Mouse (Mus musculus): ENCODE data around the gene Smim24. TPM values are rescaled to one million over a fixed set of nuclear protein-coding genes. Genes with fewer than 3 reads are reported as not detected.

The Smim24 gene
- polyA plus RNA-seq, 1 experiment from 2014 or later = 1,233 TPM

DNA sequence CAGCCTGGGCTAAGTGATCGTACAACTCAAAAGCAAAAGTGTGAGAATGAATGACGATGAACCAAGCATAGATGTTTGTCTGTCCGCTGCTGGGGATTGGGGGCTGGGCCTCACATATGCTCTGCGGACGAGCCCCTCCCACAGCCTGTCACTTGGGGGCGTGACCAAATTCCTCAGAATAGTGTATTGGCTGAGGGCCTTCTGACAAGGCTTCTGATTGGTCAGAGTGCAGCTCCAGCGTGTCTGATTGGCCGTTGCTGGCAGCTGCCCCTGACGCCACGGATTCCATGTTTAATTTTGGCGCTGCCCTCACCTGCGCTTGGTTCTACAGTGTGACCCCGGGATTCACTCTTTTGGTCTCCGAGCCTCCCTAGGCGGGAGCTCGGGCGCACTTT is 40.0 kb downstream of the Smim24 start:
- Histone ChIP-seq H3K9me3 (ENCODE audit: control insufficient read depth) (no peaks in the 10 kb centered on the region), H3K4me3 (ENCODE audit: low read depth, low read length) (peak overlapping the region; percentile 16; the same call in 1 of the 2 replicates), H3K9ac (ENCODE audit: low read depth, low read length) (no peak overlapping the region), H3K27ac (ENCODE audit: low read depth, low read length) (no peak overlapping the region), H3K27me3 (replicated peaks; ENCODE audit: control insufficient read depth, insufficient read depth, low read length) (0 out of 2 replicates have a peak, but pooled peaks cover 4% of the 10 kb centered on the region), H3K4me2 (replicated peaks; ENCODE audit: low read depth) (peak overlapping the region; percentile 45), H3K36me3 (ENCODE audit: control insufficient read depth, insufficient read depth) (no peaks in the 10 kb centered on the region), H3K4me1 (replicated peaks; ENCODE audit: control insufficient read depth, insufficient read depth, low read length) (0 out of 2 replicates have a peak, but pooled peaks cover 4% of the 10 kb centered on the region)
- WGBS = 4% methylated on average over 17 of the region's 17 CpGs
- peak; percentile 80 for ATAC-seq
- no peak for TF ChIP-seq CTCF (IDR thresholded peaks at IDR 0.05; ENCODE audit: low read depth)

DNA sequence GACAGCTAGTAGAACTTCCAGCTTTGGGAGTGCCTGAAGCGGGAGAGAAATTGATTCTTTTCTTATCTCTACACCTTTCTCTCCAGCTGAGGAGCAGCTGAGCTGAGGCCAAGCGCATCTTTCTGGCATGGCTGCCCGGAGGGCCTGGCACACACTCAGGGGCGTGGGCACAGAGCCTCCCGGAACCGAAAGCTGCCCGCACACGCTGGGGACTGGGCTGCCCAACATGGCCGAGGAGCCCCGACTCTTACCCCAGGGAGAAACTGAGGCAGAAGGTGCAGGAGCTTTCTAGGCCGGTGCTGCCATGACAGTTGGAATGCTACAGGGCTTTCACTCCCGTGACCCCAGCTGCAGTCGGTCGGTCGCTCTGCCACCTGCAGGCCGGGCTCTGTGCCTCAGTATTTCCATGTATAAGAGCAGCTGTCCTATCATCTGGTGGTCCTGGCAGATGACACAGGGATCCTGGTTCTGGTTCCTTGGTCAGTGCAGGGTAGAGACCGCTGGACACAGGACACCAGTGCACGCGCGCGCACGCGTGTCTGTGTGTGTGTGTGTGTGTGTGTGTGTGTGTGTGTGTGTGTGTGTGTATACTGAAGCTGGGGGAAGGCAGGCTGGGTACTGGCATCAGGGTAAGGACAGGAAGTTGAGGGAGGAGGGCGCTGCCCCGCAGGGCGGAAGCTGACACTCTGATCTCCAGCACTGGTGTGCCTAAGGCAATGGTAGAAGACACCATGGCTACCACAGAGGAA is 40.9 kb downstream of the Smim24 start:
- Histone ChIP-seq H3K4me2 (replicated peaks; ENCODE audit: low read depth) (no peak overlapping the region; the same call in 1 of the 2 replicates), H3K36me3 (ENCODE audit: control insufficient read depth, insufficient read depth) (no peaks in the 10 kb centered on the region), H3K27ac (ENCODE audit: low read depth, low read length) (no peak overlapping the region), H3K9ac (ENCODE audit: low read depth, low read length) (no peak overlapping the region), H3K4me3 (ENCODE audit: low read depth, low read length) (no peak overlapping the region), H3K9me3 (ENCODE audit: control insufficient read depth) (no peaks in the 10 kb centered on the region), H3K4me1 (replicated peaks; ENCODE audit: control insufficient read depth, insufficient read depth, low read length) (0 out of 2 replicates have a peak, but pooled peaks cover 4% of the 10 kb centered on the region), H3K27me3 (replicated peaks; ENCODE audit: control insufficient read depth, insufficient read depth, low read length) (0 out of 2 replicates have a peak, but pooled peaks cover 4% of the 10 kb centered on the region)
- 77% methylated on average over 26 of the region's 26 CpGs for WGBS
- peak; percentile 43 for TF ChIP-seq CTCF (IDR thresholded peaks at IDR 0.05; ENCODE audit: low read depth)
- ATAC-seq = no peak

DNA sequence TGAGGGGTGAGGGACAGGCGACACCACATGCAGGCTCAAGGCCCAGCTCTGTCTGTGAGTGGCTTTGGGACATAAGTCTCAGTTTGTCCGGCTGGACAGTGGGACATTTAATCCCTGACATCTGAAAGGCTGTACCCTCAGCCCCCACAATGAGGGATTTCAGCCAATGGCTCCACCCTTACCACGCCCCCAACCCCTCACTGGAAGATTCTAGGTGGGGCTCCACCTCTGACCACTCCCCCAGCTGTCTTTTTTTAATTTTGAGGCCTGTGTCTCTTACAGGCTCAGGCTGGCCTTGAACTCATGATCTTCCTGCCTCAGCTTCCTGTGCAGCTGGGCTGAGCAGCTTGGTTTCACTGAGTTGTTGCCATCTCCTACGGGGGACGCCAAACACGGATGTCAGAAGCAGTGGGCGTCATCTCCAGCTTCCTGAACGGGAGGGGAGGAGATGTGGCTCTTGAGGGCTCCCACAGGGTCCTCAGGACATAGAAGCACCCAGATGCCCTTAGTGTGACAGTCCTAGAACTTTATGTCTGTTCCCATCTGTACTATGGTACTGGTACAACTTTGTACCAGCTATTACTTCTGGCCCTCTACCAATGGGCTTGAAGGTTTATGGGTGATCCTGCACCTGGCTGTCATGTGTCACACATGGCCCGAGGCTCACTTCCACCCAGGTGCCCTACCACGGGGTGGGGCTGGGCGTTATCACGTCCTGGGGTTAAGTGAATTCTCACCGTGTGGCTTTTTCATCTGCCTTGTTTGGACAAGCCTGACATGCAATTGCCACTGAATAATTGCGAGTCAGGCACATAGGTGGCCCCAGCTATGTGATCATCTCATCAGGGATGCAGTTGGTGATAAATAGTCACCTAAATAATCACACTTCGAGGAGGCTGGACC is 41.8 kb downstream of the Smim24 start:
- H3K27ac ChIP-seq (ENCODE audit: low read depth, low read length) = no peak overlapping the region
- H3K4me2 ChIP-seq (replicated peaks; ENCODE audit: low read depth) = no peak overlapping the region
- no peak for TF ChIP-seq CTCF (IDR thresholded peaks at IDR 0.05; ENCODE audit: low read depth)
- no peaks in the 10 kb centered on the region for H3K9me3 ChIP-seq (ENCODE audit: control insufficient read depth)
- H3K9ac ChIP-seq (ENCODE audit: low read depth, low read length) = no peak overlapping the region
- no peak overlapping the region for H3K4me3 ChIP-seq (ENCODE audit: low read depth, low read length)
- no peaks in the 10 kb centered on the region for H3K36me3 ChIP-seq (ENCODE audit: control insufficient read depth, insufficient read depth)
- no peak for ATAC-seq
- 0 out of 2 replicates have a peak, but pooled peaks cover 4% of the 10 kb centered on the region for H3K27me3 ChIP-seq (replicated peaks; ENCODE audit: control insufficient read depth, insufficient read depth, low read length)
- 0 out of 2 replicates have a peak, but pooled peaks cover 4% of the 10 kb centered on the region for H3K4me1 ChIP-seq (replicated peaks; ENCODE audit: control insufficient read depth, insufficient read depth, low read length)
- WGBS = 45% methylated on average over 15 of the region's 15 CpGs

DNA sequence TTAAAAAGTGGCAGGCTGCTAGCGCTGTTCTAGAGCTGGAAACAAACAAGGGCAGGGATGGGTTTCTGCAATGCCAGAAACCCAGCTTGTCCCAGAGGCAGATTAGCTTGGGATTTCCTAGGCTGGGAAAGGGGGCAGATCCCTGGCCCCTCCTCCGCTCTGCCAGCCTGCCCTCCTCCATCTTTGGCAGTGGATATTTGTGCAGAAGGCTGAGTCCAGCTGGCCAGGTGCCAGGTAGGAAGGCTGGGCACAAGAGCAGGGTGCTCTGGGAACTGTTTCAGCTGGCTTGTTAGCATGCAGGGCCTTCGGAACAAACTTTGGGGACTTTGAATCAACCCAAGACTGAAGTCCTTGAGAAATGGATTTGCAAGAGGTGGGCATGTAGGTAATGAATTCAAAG is 42.6 kb downstream of the Smim24 start:
- ATAC-seq = no peak
- Histone ChIP-seq H3K27me3 (replicated peaks; ENCODE audit: control insufficient read depth, insufficient read depth, low read length) (0 out of 2 replicates have a peak, but pooled peaks cover 4% of the 10 kb centered on the region), H3K36me3 (ENCODE audit: control insufficient read depth, insufficient read depth) (no peaks in the 10 kb centered on the region), H3K9ac (ENCODE audit: low read depth, low read length) (no peak overlapping the region), H3K27ac (ENCODE audit: low read depth, low read length) (no peak overlapping the region), H3K4me3 (ENCODE audit: low read depth, low read length) (no peak overlapping the region), H3K4me2 (replicated peaks; ENCODE audit: low read depth) (no peak overlapping the region), H3K4me1 (replicated peaks; ENCODE audit: control insufficient read depth, insufficient read depth, low read length) (0 out of 2 replicates have a peak, but pooled peaks cover 4% of the 10 kb centered on the region), H3K9me3 (ENCODE audit: control insufficient read depth) (no peaks in the 10 kb centered on the region)
- 66% methylated on average over 3 of the region's 3 CpGs for WGBS
- TF ChIP-seq CTCF (IDR thresholded peaks at IDR 0.05; ENCODE audit: low read depth) = no peak

DNA sequence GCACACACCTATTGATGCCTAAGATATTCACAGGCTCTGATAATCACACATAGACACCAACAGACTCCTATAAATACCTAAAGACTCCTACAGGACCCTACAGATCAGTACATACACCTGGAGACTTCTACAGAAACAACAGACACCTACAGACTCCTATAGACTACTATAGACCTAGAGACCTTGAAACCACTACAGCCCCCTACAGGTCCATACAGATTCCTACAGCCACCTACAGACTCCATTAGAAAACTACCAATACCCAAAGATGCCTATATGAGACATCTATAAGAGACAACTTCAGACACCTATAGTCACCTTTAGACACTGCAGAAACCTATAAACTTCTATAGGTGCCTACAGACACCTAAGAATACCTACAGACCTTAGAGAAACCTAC is 48.2 kb downstream of the Smim24 start:
- no peaks in the 10 kb centered on the region for H3K36me3 ChIP-seq (ENCODE audit: control insufficient read depth, insufficient read depth)
- ATAC-seq = no peak
- H3K4me3 ChIP-seq (ENCODE audit: low read depth, low read length) = no peak overlapping the region
- H3K9me3 ChIP-seq (ENCODE audit: control insufficient read depth) = no peaks in the 10 kb centered on the region
- no peak overlapping the region for H3K9ac ChIP-seq (ENCODE audit: low read depth, low read length)
- H3K27ac ChIP-seq (ENCODE audit: low read depth, low read length) = no peak overlapping the region
- no peaks in the 10 kb centered on the region for H3K27me3 ChIP-seq (replicated peaks; ENCODE audit: control insufficient read depth, insufficient read depth, low read length)
- peak; percentile 62 for TF ChIP-seq CTCF (IDR thresholded peaks at IDR 0.05; ENCODE audit: low read depth)
- no peaks in the 10 kb centered on the region for H3K4me1 ChIP-seq (replicated peaks; ENCODE audit: control insufficient read depth, insufficient read depth, low read length)
- H3K4me2 ChIP-seq (replicated peaks; ENCODE audit: low read depth) = no peak overlapping the region

Small RNA genes within 50 kb of the gene (microRNA-seq; reads per million reads assigned to microRNA genes)
- gene Mir1191b (1.1 reads per million), gene Mir6913 (not detected)

Other genes starting within 250 kb of the Smim24 start
- 32.8 and 36.5 TPM in 2 replicates for gene Pias4, start 225.1 kb upstream of the Smim24 start, polyA plus RNA-seq (2015; fragmentation: Nextera tagmentation; extraction: Ambion mirVana)
- 286 and 316 TPM in 2 replicates for gene Eef2, start 216.4 kb upstream of the Smim24 start, polyA plus RNA-seq (2015; fragmentation: Nextera tagmentation; extraction: Ambion mirVana)
- gene Dapk3, start 210.0 kb upstream of the Smim24 start, polyA plus RNA-seq (2015; fragmentation: Nextera tagmentation; extraction: Ambion mirVana) = 50.5 and 53.4 TPM in 2 replicates
- gene 4930442H23Rik, start 209.2 kb upstream of the Smim24 start, polyA plus RNA-seq (2015; fragmentation: Nextera tagmentation; extraction: Ambion mirVana) = 0.12 TPM in 2 replicates
- 0.08 and 0.10 TPM in 2 replicates for gene Nmrk2, start 191.0 kb upstream of the Smim24 start, polyA plus RNA-seq (2015; fragmentation: Nextera tagmentation; extraction: Ambion mirVana)
- gene Atcay, start 162.2 kb upstream of the Smim24 start, polyA plus RNA-seq (2015; fragmentation: Nextera tagmentation; extraction: Ambion mirVana) = 0.90 and 1.1 TPM in 2 replicates
- gene Zfr2, start 159.9 kb upstream of the Smim24 start, polyA plus RNA-seq (2015; fragmentation: Nextera tagmentation; extraction: Ambion mirVana) = 3.2 and 3.4 TPM in 2 replicates
- gene Matk, start 140.1 kb upstream of the Smim24 start, polyA plus RNA-seq (2015; fragmentation: Nextera tagmentation; extraction: Ambion mirVana) = 0.66 and 1.2 TPM in 2 replicates
- gene Mrpl54, start 126.1 kb upstream of the Smim24 start, polyA plus RNA-seq (2015; fragmentation: Nextera tagmentation; extraction: Ambion mirVana) = 268 and 287 TPM in 2 replicates
- gene Apba3, start 126.1 kb upstream of the Smim24 start, polyA plus RNA-seq (2015; fragmentation: Nextera tagmentation; extraction: Ambion mirVana) = 75.2 and 75.4 TPM in 2 replicates
- gene Tjp3, start 101.5 kb upstream of the Smim24 start, polyA plus RNA-seq (2015; fragmentation: Nextera tagmentation; extraction: Ambion mirVana) = 43.2 and 43.4 TPM in 2 replicates
- gene Pip5k1c, start 100.1 kb upstream of the Smim24 start, polyA plus RNA-seq (2015; fragmentation: Nextera tagmentation; extraction: Ambion mirVana) = 27.2 and 27.6 TPM in 2 replicates
- 14.7 and 15.0 TPM in 2 replicates for gene Cactin, start 71.9 kb upstream of the Smim24 start, polyA plus RNA-seq (2015; fragmentation: Nextera tagmentation; extraction: Ambion mirVana)
- gene Tbxa2r, start 64.3 kb upstream of the Smim24 start, polyA plus RNA-seq (2015; fragmentation: Nextera tagmentation; extraction: Ambion mirVana) = 9.8 and 10.7 TPM in 2 replicates
- gene Gipc3, start 49.8 kb upstream of the Smim24 start, polyA plus RNA-seq (2015; fragmentation: Nextera tagmentation; extraction: Ambion mirVana) = 0.04 and 0.08 TPM in 2 replicates
- gene Hmg20b, start 42.6 kb upstream of the Smim24 start, polyA plus RNA-seq (2015; fragmentation: Nextera tagmentation; extraction: Ambion mirVana) = 99.8 and 111 TPM in 2 replicates
- 29.6 and 32.8 TPM in 2 replicates for gene Mfsd12, start 35.6 kb upstream of the Smim24 start, polyA plus RNA-seq (2015; fragmentation: Nextera tagmentation; extraction: Ambion mirVana)
- gene 4930404N11Rik, start 27.2 kb upstream of the Smim24 start, polyA plus RNA-seq (2015; fragmentation: Nextera tagmentation; extraction: Ambion mirVana) = 0.85 and 1.5 TPM in 2 replicates
- 40.8 and 45.2 TPM in 2 replicates for gene Fzr1, start 14.5 kb upstream of the Smim24 start, polyA plus RNA-seq (2015; fragmentation: Nextera tagmentation; extraction: Ambion mirVana)
- gene Dohh, start 8.6 kb upstream of the Smim24 start, polyA plus RNA-seq (2015; fragmentation: Nextera tagmentation; extraction: Ambion mirVana) = 54.0 and 59.4 TPM in 2 replicates
- 0.76 and 1.1 TPM in 2 replicates for gene Gm48551, start 8.6 kb upstream of the Smim24 start, polyA plus RNA-seq (2015; fragmentation: Nextera tagmentation; extraction: Ambion mirVana)
- 0.31 TPM in 1 of 2 replicates, not detected in the other for gene Gm48552, start 4.0 kb upstream of the Smim24 start, polyA plus RNA-seq (2015; fragmentation: Nextera tagmentation; extraction: Ambion mirVana)
- 29.2 and 35.1 TPM in 2 replicates for gene Nfic, start 62.6 kb downstream of the Smim24 start, polyA plus RNA-seq (2015; fragmentation: Nextera tagmentation; extraction: Ambion mirVana)
- 0.76 and 1.0 TPM in 2 replicates for gene Celf5, start 89.7 kb downstream of the Smim24 start, polyA plus RNA-seq (2015; fragmentation: Nextera tagmentation; extraction: Ambion mirVana)
- gene Ncln, start 103.3 kb downstream of the Smim24 start, polyA plus RNA-seq (2015; fragmentation: Nextera tagmentation; extraction: Ambion mirVana) = 58.6 and 61.1 TPM in 2 replicates
- gene S1pr4, start 107.1 kb downstream of the Smim24 start, polyA plus RNA-seq (2015; fragmentation: Nextera tagmentation; extraction: Ambion mirVana) = 0.50 and 0.74 TPM in 2 replicates
- gene Gna15, start 131.2 kb downstream of the Smim24 start, polyA plus RNA-seq (2015; fragmentation: Nextera tagmentation; extraction: Ambion mirVana) = 0.64 and 0.78 TPM in 2 replicates
- gene Gna11, start 152.1 kb downstream of the Smim24 start, polyA plus RNA-seq (2015; fragmentation: Nextera tagmentation; extraction: Ambion mirVana) = 188 and 195 TPM in 2 replicates
- gene Aes, start 166.4 kb downstream of the Smim24 start, polyA plus RNA-seq (2015; fragmentation: Nextera tagmentation; extraction: Ambion mirVana) = 528 and 536 TPM in 2 replicates
- 3.0 and 5.2 TPM in 2 replicates for gene Tle2, start 181.5 kb downstream of the Smim24 start, polyA plus RNA-seq (2015; fragmentation: Nextera tagmentation; extraction: Ambion mirVana)
- gene Tle6, start 208.0 kb downstream of the Smim24 start, polyA plus RNA-seq (2015; fragmentation: Nextera tagmentation; extraction: Ambion mirVana) = 3.9 and 4.2 TPM in 2 replicates
- gene BC025920, start 213.2 kb downstream of the Smim24 start, polyA plus RNA-seq (2015; fragmentation: Nextera tagmentation; extraction: Ambion mirVana) = 0.18 and 0.20 TPM in 2 replicates
- gene Sirt6, start 234.7 kb downstream of the Smim24 start, polyA plus RNA-seq (2015; fragmentation: Nextera tagmentation; extraction: Ambion mirVana) = 13.5 and 13.9 TPM in 2 replicates
- 3.5 and 4.2 TPM in 2 replicates for gene Ankrd24, start 235.5 kb downstream of the Smim24 start, polyA plus RNA-seq (2015; fragmentation: Nextera tagmentation; extraction: Ambion mirVana)

Data from intestine, postnatal 0 days (tissue).